Mouse (Mus musculus): Measurements from ENCODE around the gene Rap1gds1. TPM values are rescaled to one million over a fixed set of nuclear protein-coding genes. Genes with fewer than 3 reads are reported as not detected.

Gene Rap1gds1
- total RNA-seq, 1 experiment from 2014 or later: 57.3 TPM

DNA sequence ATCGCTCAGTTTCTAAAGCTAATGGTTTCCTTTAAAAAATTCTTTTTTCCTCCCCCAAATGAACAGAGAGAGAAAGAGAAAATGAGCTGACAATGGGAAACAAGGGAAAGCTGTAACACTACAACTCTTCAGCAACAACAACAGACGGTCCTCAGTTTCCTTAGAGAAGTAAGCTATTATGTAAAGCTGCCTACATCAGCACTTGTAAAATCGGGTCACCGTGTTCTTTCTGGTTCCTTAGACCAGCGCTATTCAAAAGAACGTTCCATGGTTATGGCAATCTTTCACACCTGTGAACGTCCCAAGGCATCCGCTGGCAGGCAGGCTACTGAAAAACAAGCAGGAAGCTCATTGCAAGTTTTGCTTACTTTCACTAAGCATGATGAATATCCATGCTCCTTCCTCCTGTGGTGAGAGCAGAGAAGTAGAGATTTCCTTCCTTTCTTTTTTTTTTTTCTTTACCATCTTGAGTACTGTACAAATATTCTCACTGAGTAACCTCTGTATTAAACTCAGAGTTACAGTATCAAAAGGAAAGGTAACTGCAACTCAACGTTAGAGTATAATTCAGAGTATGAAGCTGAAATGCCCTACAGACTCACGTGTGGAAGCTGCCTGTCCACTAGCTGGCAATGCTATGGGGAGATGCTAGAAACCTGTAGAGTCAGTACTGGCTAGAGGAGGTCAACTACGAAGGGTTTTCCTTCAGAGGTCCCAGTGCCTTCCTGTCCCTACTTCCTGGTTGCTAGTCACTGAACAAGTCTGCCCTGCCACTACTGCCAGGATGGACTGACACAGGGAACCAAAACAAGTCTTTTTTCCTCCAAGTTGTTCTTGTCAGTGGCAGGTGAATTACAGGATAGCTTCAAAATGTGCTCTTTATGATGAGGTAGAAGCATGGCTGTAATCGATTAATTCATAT is 26.0 kb downstream of the Rap1gds1 start:
- no peak for DNase-seq

DNA sequence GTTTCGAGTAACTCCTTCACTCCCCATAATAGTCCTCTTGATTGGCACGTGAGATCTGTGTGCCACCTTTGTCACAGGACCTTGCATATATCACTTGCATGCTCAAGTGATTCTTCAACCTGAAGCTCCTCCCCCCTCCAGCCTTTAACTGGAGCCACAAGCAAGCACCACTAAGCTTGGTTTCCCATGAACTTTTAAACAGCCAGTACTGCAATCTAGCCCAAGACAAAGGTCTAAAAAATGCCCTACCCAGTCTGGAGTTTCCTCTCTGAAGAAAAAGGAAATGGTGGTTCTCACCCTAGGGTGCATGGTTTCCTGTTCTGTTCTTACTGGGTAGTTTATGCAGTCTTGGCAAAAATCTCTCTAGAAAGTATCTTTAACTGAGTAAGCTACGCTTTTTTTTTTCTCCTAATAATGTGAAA is 32.6 kb downstream of the Rap1gds1 start:
- DNase-seq: no peak

DNA sequence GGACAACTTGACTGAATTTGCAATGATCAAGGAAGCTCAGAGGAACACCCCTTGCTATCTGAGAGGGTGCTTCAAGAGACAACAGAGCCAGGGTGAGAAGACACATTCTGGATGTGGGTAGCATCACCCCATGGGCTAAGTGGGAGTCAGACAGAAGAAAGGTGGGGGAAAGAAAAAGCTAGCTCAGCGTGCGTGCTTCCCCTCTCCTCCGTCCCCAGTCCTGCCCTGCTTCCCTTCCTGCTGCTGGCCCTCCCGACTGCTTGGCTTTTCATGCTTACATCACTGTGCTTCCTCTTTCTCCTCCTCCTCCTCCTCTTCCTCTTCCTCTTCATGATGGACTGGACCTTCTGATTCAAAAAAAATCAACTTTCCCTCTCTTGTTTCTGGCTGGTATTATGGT is 33.1 kb downstream of the Rap1gds1 start:
- DNase-seq: no peak

DNA sequence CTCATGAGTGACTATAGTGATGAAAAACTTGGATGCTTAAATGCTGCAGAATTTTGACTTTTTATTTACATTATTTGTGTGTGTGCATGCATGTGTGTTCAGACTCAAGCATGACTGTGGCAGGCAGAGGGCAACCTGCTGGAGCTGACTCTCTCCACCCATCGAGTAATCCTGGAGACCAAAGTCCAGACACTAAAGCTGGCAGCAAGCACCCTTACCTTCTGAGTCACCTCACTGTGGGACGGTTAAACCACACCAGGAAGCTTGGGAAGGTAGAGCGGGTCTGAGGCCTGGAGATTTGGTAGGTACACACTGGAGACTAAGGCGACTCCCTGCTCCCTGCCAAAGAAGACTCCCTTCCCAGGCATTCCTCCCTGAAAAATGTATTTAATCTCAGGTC is 38.0 kb downstream of the Rap1gds1 start:
- DNase-seq: no peak

DNA sequence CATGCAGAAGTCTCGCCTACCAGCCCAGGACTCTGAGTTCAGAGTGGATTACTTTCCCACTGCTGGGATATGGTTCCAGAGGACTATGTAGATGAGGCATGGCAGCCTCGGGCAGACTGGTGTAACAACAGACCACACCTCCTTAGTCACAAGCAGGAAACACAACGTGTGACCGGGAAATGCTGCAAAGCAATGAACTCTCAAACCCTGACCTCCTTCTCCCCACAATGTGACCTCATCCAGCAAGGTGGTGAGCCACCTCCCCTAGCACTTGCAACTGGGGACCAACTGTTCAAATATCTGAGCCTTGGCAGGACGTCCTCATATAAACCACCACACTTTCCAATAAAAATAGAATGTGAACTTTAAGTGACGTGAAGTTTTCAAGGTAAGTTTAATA is 41.8 kb downstream of the Rap1gds1 start:
- DNase-seq: no peak

DNA sequence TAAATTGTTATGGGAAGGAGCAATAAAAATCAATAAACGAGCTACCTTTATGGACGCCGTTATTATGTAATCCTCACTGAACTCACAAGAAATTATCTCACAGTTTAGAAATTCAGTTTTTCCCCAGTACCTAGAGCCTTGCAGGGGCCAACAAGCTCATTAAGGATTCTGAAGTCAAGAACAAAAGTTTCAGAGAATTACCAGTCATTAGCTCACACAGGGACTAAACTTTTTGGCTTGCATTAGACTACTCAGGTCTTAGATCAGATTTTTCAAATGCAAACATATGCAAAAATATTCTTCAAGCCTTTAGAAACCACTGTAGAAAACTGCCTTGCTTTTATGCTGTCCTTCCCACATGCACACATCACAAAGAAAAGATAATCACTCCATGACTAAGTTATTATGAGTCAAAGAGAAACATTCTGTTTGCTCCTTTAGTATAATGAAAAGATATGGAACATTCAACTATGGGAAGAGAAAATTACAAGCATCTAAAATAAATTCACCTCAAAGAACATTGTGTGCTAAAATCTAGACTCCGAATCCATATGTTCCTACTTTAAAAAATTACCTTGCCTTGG is 44.3 kb downstream of the Rap1gds1 start:
- DNase-seq: no peak

DNA sequence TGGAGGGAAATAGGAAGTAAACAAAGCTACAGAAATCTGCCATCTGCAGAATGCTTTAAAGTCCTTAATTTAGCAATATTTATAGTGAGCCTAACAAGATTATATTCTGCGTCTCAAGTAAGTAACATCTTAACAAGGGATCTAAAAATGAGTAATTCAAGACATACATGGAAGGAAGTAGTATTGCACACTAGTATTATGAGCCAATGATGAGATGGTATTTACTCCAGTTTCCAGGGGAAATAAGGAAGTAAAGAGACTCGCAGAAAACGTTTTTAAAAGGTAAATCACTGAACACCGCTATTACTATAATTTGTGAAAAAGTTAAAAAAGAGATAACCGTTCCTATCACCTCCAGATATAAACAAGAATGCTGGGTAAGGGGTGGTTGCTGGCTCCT is 49.9 kb downstream of the Rap1gds1 start:
- DNase-seq: no peak

DNA sequence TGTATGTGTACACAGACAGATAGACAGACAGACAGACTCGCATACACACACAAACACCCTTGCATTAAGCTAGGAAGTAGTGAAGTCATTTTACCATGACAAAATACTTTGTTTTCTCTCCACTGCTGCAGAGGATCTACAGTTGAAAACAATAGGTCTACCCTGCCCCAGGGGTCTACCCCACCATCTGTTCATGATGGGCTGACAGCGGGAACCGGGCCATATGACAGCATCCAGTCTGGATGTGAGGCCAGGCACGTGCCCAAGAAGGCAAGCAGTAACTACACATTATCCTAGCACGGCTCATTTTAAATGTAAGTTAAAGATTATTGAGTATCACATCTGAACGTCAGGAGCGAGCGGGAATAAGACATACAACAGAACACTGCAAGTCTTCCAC is 51.4 kb downstream of the Rap1gds1 start:
- DNase-seq: no peak

DNA sequence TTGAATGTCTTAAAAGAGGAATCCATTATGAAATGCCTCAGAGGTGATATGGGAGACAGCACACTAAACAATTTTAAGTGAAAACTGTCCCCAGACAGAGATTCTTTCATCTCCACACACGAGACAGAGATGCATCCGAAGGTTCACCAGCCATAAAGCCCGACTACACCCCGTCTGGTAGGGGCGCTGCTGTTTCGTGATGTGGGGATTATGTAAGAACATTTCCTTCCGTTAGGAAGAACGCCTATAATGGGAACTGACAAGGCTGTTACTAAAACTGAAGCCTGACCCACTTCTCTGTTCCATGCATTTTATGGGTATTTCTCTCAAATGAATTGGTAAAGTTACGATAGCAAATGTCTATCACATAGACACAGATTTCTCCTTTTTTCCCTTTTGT is 62.6 kb downstream of the Rap1gds1 start:
- no peak for DNase-seq

DNA sequence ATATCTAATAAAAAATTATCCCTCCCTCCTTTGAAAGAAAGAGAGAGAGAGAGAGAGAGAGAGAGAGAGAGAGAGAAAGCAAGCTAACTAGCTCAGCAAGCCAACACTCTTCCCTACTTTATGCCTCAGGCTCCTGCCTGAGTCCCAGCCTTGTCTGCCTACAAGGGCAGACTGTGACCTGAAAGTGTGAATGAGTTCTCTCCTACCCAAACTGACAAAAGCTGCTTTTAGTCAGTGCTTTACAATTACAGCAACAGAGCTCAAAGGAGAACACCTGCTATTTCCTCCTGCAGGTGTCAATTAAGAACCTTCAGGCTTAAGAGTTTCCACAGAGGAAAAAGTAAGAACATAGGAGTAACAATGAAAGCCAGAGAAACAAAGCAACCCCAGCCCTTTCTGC is 69.3 kb downstream of the Rap1gds1 start:
- no peak for DNase-seq

DNA sequence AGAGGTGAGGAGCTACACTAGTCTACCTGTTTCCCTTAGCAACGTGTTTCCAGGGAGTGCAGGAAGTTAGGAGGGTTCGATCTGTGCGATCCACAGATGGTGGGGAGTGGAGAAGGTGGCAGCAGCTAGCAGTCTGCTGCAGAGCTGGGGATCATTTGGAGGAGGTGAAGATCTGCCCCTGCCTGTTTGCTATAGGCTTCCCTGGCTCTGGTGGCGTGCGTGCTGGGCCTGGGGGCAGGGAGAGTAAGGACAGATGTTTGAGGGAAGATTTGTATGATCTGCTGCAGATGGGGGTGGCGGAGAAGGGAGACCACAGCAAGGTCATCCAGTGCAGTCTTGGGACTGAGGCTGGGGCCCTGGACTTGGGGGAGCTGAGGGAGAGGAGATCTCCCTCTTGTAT is 72.2 kb downstream of the Rap1gds1 start:
- no peak for DNase-seq

DNA sequence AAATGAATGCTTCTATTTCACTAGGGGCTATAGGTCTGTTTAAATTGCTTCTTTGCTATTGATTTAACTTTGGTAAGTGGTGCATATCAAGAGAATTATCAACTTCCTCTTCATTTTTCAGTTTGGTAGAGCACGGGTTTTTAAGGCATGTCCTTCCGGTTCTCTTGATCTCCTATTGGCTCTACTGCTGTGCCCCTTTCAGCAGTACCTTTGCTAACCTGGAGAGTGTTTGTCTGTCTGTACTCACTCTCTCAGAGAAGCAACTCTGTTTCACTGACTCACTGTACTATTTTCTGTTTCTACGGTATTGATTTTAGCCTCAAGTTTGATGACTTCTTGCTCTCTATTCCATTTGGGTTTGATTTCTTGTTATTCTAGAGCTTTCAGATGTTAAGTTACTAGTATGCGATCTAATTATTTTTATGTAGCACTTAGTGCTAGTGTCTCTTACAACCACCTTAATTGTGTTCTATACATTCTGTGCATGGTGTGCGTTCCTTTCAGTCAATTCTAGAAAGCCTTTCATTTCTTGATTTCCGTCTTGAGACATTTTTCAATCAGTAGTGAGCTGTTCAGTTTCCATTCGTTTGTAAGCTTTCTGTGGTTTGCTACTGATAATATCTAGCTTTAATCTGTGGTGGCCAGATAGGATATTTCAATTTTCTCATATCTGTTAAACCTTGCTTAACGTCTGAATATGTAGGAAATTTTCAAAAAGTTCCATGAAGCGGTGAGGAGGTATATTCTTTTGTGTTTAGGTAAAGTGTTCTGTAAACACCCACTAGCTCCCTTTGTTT is 74.7 kb downstream of the Rap1gds1 start:
- no peak for DNase-seq

DNA sequence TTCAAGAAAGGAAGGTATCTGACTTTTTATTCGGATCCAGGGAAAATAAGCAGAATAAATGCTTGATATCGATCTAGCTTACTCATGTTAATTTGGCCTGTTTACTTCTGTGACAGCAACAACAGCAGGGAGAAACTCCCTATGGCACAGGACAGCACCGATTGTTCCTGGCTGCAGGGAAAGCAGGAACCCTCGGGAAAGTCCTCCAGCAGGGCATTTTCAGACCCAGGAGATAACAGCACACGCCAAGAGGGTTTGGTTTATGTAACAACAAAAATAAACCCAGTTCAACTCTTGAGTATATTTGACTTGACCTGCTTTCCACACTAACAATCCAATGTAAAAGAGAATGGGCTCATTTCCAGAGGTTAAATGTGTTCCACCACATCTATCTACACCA is 81.5 kb downstream of the Rap1gds1 start:
- no peak for DNase-seq

DNA sequence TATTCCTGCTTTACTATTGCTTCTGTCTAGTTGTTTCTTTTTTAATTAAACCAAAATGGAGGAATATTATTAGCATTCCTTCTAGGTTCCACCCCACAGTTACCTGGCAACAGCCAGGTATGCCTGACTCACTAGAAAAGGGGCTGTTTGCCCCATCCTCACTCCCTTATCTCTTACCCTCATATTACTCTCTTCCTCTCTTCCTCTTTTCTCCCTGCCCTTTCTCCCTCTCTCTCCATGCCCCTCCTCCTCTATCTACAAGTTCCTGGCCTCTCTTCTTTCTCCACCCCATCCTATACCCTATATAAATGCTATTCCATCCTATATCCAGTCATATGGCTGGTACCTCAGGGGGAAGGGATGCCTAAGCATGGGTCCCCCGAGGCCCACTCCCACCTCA is 83.6 kb downstream of the Rap1gds1 start:
- no peak for DNase-seq

DNA sequence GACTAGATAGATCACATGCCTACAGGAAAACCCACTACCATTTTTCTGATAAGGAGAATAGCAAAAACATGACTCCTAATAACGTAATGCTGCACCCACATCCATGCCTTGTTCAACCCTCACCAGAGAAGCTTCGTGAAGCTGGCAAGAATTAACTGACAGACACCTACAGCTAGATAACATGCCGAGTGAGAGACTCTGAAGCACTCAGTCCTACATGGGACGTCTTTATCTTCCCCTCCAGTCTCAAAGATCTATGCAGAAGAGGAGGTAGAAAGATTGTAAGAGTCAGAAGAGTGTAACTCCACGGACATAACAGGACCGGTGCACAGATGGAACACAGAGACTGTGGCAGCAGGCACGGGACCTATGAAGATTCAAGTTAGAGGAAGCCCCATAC is 85.9 kb downstream of the Rap1gds1 start:
- DNase-seq: no peak

DNA sequence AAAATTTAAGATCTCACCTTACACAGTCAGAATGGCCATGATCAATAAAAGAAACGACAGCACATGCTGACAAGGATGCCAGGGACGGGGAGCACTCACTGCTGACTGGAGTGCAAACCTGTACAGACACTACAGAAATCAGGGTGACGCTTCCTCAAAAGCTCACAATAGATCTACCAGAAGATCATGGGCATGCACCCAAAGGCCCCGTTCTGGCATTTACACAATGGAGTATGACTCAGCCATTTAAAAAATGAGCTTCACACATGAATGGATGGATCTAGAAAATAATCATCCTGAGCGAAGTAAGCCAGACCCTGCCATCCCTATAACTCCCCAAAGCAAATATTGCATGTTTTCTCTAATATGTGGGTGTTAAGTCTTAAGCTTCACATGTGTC is 87.0 kb downstream of the Rap1gds1 start:
- DNase-seq: peak; percentile 10

DNA sequence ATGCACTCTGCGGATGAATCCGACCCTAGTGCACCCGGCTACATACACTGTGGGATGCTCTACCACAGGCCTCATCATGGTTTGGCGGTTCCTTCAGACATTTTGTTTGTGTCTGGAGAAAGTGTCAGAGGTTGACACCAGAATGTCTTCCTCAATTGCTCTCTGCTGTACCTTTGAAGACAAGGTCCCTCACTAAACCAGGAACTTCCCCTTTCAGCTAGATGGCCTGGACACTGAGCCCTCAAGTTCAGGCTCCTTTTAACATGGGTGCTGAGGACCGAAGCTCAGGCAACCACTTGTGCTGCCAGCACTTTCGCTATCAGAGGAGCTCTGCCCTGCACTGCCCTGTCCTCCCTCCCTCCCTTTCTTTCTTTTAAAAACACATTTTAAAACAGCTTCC is 92.8 kb downstream of the Rap1gds1 start:
- DNase-seq: no peak

DNA sequence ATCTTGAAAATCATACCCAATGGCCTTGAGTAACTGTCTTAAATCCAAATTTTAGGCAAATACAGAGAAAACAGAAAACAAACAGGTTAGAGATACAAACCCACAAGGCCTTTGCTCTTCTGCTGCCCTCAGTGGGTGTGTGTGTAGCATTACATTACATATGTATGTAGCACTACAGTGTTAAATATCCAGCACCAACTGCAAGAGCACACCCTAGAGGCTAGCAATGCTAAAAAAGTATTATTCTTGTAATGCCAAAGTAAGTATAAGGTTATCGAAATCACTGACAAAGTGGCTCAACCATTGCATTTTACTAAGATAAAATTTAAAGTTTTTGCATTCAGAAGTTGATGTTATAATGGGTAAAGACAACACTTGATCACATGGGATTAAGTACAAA is 97.6 kb downstream of the Rap1gds1 start:
- DNase-seq: no peak

DNA sequence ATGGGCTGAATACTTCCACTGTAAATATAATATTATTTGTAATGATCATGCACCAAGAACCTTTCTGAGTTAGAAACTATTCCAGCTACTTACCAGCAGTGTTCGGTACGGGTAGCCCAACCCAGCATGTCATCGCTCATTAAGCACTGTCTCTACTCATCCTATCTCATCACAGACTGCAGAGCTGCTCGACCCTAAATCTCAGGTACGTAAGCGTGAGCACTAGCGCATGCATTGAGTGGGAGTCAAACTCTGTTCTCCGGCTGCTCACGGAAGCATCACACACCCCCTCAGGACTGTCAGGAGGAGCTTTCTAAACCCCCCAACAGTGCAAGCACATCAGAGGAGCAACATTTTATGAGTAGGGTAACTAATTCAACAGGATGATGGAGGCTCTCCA is 107.4 kb downstream of the Rap1gds1 start:
- no peak for DNase-seq

DNA sequence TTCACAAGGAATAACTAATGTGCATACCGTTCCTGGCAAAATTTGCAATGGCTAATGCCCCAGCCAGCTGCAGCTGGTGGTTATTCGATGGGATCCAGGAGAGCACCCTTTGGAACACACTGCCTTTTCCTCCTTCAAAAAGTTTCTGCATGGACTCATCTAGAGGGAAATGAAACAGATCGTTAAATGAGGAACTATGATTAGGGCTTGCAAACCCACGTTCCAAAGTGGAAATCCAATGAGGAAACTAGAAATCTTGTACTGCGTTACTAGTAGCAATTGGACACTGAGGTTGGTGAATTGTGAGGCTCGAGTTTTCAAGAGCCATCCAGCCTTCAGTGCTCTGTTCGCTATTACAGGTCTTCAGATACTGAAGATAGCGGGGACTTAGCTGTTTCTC is 116.5 kb downstream of the Rap1gds1 start:
- no peak for DNase-seq

DNA sequence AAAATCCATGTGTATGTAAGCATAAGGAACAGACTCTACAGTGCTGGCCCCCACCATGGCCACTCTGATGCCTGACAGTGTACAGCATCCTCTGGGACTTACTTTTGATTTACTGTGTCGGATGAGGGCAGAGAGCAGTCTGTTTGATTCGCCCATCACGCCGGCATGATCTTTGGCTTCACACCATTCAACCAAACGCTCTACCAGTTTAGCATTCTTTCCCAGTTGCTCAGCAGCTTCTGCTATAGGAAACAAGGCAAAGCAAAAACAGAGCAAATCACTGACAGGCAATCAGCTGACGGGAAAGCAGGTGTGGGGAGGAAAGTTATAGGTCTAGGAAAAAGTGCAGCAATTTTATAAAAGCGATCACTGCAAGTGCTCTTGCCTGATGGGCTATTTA is 119.8 kb downstream of the Rap1gds1 start:
- DNase-seq: no peak

DNA sequence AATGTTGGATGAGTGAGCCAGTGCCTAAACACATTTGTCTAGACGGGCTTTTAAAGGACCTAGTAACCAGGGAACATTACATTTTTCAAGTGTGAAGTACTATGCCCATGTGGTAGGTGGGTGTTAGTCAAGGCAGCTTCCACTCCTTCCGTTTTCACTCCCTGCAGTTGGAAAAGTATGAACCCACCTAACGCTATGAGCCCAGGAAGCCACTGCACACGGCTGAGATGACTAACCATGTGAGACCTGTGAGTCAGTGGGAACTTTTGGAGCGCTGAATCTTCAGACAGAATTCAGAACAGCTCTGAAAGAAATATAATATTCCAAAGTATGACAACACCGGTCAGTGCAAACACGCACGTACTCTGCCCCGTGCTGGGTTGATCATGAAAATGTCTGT is 125.9 kb downstream of the Rap1gds1 start:
- DNase-seq: no peak

DNA sequence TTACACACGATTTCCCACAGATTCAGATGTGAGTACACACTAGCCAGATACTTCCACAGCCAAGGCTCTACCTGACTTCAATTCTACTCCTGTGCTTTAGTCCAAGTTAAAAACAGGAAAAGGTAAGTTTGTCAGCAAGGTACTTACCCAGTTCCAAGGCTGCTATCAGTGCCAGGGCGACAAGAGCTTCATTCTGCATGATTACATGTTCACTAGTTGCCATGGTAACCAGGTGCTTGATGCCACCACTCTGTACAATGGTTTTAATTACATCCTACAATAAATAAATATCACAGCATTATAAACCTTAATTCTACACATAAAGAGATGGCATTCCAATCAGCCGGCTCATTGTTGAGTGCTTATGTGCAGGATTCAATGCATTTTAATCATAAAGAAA is 129.5 kb downstream of the Rap1gds1 start:
- no peak for DNase-seq
